Mouse (Mus musculus): ENCODE results near the gene Ccn6. TPM values are rescaled to one million over a fixed set of nuclear protein-coding genes. Genes with fewer than 3 reads are reported as not detected.
"Not testable (repeated sequence)": the region's sequence is repeated elsewhere in the genome, so short reads cannot be mapped to it uniquely, and the experiment has no call there.

Gene Ccn6
- polyA plus RNA-seq (2014; fragmentation: Nextera tagmentation; extraction: Ambion mirVana) = 0.33 and 0.41 TPM in 2 replicates

GRCm38 (mm10) chr10:39163694-39164093 is at the start of gene Ccn6:
Ccn6 (minus strand) TSS chr10:39163794.
- no peak within 1 kb of the TSS for H3K27ac ChIP-seq
- H3K27me3 ChIP-seq (ENCODE audit: control insufficient read depth, insufficient read depth, low read length) = no peaks in the 10 kb centered on the region
- ATAC-seq (ENCODE audit: low FRiP score) (no peak), DNase-seq (ENCODE audit: low spot score) (no peak)
- H3K9me3 ChIP-seq (ENCODE audit: control insufficient read depth, low read length) = no peaks in the 10 kb centered on the region
- 89% methylated on average over 10 of the region's 10 CpGs for WGBS
- H3K9ac ChIP-seq = no peak within 1 kb of the TSS
- peaks cover 12% of the 10 kb centered on the region; the same call in 1 of the 2 replicates for H3K4me1 ChIP-seq (replicated peaks; ENCODE audit: control insufficient read depth, insufficient read depth, low read length)
- H3K36me3 ChIP-seq (replicated peaks; ENCODE audit: control insufficient read depth, insufficient read depth) = no peaks in the 10 kb centered on the region
- no peak within 1 kb of the TSS for H3K4me3 ChIP-seq (replicated peaks; ENCODE audit: low read length)
- no peak within 1 kb of the TSS for H3K4me2 ChIP-seq (replicated peaks)

GRCm38 (mm10) chr10:39210031-39210430 is 46.4 kb upstream of the Ccn6 start:
- Histone ChIP-seq H3K4me2 (replicated peaks) (no peak overlapping the region), H3K27ac (peak overlapping the region; percentile 80), H3K9me3 (ENCODE audit: control insufficient read depth, low read length) (peaks cover 9% of the 10 kb centered on the region), H3K4me3 (replicated peaks; ENCODE audit: low read length) (no peak overlapping the region), H3K9ac (no peak overlapping the region), H3K27me3 (ENCODE audit: control insufficient read depth, insufficient read depth, low read length) (no peaks in the 10 kb centered on the region), H3K36me3 (replicated peaks; ENCODE audit: control insufficient read depth, insufficient read depth) (no peaks in the 10 kb centered on the region), H3K4me1 (replicated peaks; ENCODE audit: control insufficient read depth, insufficient read depth, low read length) (peaks cover 16% of the 10 kb centered on the region)
- ATAC-seq (ENCODE audit: low FRiP score) = 0 out of 2 replicates have a peak, but pooled peaks have one; percentile 35
- no peak for DNase-seq (ENCODE audit: low spot score)

GRCm38 (mm10) chr10:39209161-39210025 is 45.8 kb upstream of the Ccn6 start:
- DNase-seq (ENCODE audit: low spot score) = peak; percentile 52
- H3K4me1 ChIP-seq (replicated peaks; ENCODE audit: control insufficient read depth, insufficient read depth, low read length) = peaks cover 16% of the 10 kb centered on the region
- peak; percentile 87 for ATAC-seq (ENCODE audit: low FRiP score)
- H3K36me3 ChIP-seq (replicated peaks; ENCODE audit: control insufficient read depth, insufficient read depth) = no peaks in the 10 kb centered on the region
- H3K27ac ChIP-seq = peak overlapping the region; percentile 80
- no peak overlapping the region for H3K4me3 ChIP-seq (replicated peaks; ENCODE audit: low read length)
- H3K27me3 ChIP-seq (ENCODE audit: control insufficient read depth, insufficient read depth, low read length) = no peaks in the 10 kb centered on the region
- H3K9ac ChIP-seq = no peak overlapping the region; the same call in 1 of the 2 replicates
- H3K9me3 ChIP-seq (ENCODE audit: control insufficient read depth, low read length) = peaks cover 13% of the 10 kb centered on the region
- WGBS = 22% methylated on average over 10 of the region's 10 CpGs
- peak overlapping the region; percentile 29; the same call in 1 of the 2 replicates for H3K4me2 ChIP-seq (replicated peaks)

GRCm38 (mm10) chr10:39208712-39209111 is 45.1 kb upstream of the Ccn6 start:
- DNase-seq (ENCODE audit: low spot score) = no peak
- H3K4me2 ChIP-seq (replicated peaks) = no peak overlapping the region
- H3K27me3 ChIP-seq (ENCODE audit: control insufficient read depth, insufficient read depth, low read length) = no peaks in the 10 kb centered on the region
- no peak overlapping the region for H3K9ac ChIP-seq
- WGBS = 66% methylated on average over 4 of the region's 4 CpGs
- H3K4me3 ChIP-seq (replicated peaks; ENCODE audit: low read length) = no peak overlapping the region
- no peaks in the 10 kb centered on the region for H3K36me3 ChIP-seq (replicated peaks; ENCODE audit: control insufficient read depth, insufficient read depth)
- ATAC-seq (ENCODE audit: low FRiP score) = peak; percentile 49; the same call in 1 of the 2 replicates
- peaks cover 13% of the 10 kb centered on the region for H3K9me3 ChIP-seq (ENCODE audit: control insufficient read depth, low read length)
- peak overlapping the region; percentile 80 for H3K27ac ChIP-seq
- H3K4me1 ChIP-seq (replicated peaks; ENCODE audit: control insufficient read depth, insufficient read depth, low read length) = peaks cover 16% of the 10 kb centered on the region

- peaks cover 16% of the 10 kb centered on the region for H3K4me1 ChIP-seq (replicated peaks; ENCODE audit: control insufficient read depth, insufficient read depth, low read length)
Observed at GRCm38 (mm10) chr10:39207310-39207855, 43.8 kb upstream of the Ccn6 start.

GRCm38 (mm10) chr10:39202490-39202889 is 38.9 kb upstream of the Ccn6 start:
- H3K27ac ChIP-seq = no peak overlapping the region
- ATAC-seq (ENCODE audit: low FRiP score) (no peak), DNase-seq (ENCODE audit: low spot score) (no peak)
- H3K9ac ChIP-seq = no peak overlapping the region
- no peaks in the 10 kb centered on the region for H3K4me1 ChIP-seq (replicated peaks; ENCODE audit: control insufficient read depth, insufficient read depth, low read length)
- peaks cover 4% of the 10 kb centered on the region; the same call in 1 of the 2 replicates for H3K9me3 ChIP-seq (ENCODE audit: control insufficient read depth, low read length)
- WGBS = 65% methylated on average over 4 of the region's 4 CpGs
- H3K4me2 ChIP-seq (replicated peaks) = no peak overlapping the region
- H3K4me3 ChIP-seq (replicated peaks; ENCODE audit: low read length) = no peak overlapping the region
- H3K27me3 ChIP-seq (ENCODE audit: control insufficient read depth, insufficient read depth, low read length) = no peaks in the 10 kb centered on the region
- H3K36me3 ChIP-seq (replicated peaks; ENCODE audit: control insufficient read depth, insufficient read depth) = no peaks in the 10 kb centered on the region

More at GRCm38 (mm10) chr10:39207310-39207855, 43.8 kb upstream of the Ccn6 start:
- H3K9me3 ChIP-seq (ENCODE audit: control insufficient read depth, low read length) = peaks cover 13% of the 10 kb centered on the region
- no peak overlapping the region for H3K4me2 ChIP-seq (replicated peaks)
- H3K27me3 ChIP-seq (ENCODE audit: control insufficient read depth, insufficient read depth, low read length) = no peaks in the 10 kb centered on the region
- no peak overlapping the region for H3K9ac ChIP-seq
- DNase-seq (ENCODE audit: low spot score) = no peak
- 83% methylated on average over 3 of the region's 3 CpGs for WGBS
- H3K27ac ChIP-seq = no peak overlapping the region
- H3K36me3 ChIP-seq (replicated peaks; ENCODE audit: control insufficient read depth, insufficient read depth) = no peaks in the 10 kb centered on the region
- ATAC-seq (ENCODE audit: low FRiP score) = no peak
- H3K4me3 ChIP-seq (replicated peaks; ENCODE audit: low read length) = no peak overlapping the region

GRCm38 (mm10) chr10:39198216-39198615 is 34.6 kb upstream of the Ccn6 start:
- not testable (repeated sequence) for H3K27ac ChIP-seq; H3K27me3 ChIP-seq (ENCODE audit: control insufficient read depth, insufficient read depth, low read length); H3K4me3 ChIP-seq (replicated peaks; ENCODE audit: low read length); H3K9ac ChIP-seq; H3K4me2 ChIP-seq (replicated peaks); H3K9me3 ChIP-seq (ENCODE audit: control insufficient read depth, low read length); H3K36me3 ChIP-seq (replicated peaks; ENCODE audit: control insufficient read depth, insufficient read depth); ATAC-seq (ENCODE audit: low FRiP score); DNase-seq (ENCODE audit: low spot score); H3K4me1 ChIP-seq (replicated peaks; ENCODE audit: control insufficient read depth, insufficient read depth, low read length)
- WGBS = 95% methylated on average over 9 of the region's 11 CpGs

- ATAC-seq (ENCODE audit: low FRiP score) (no peak), DNase-seq (ENCODE audit: low spot score) (no peak)
- Histone ChIP-seq H3K4me2 (replicated peaks) (no peak overlapping the region), H3K4me3 (replicated peaks; ENCODE audit: low read length) (no peak overlapping the region), H3K9me3 (ENCODE audit: control insufficient read depth, low read length) (no peaks in the 10 kb centered on the region), H3K27ac (no peak overlapping the region), H3K9ac (no peak overlapping the region), H3K27me3 (ENCODE audit: control insufficient read depth, insufficient read depth, low read length) (no peaks in the 10 kb centered on the region), H3K4me1 (replicated peaks; ENCODE audit: control insufficient read depth, insufficient read depth, low read length) (no peaks in the 10 kb centered on the region), H3K36me3 (replicated peaks; ENCODE audit: control insufficient read depth, insufficient read depth) (no peaks in the 10 kb centered on the region)
- 93% methylated on average over 3 of the region's 3 CpGs for WGBS
Observed at GRCm38 (mm10) chr10:39192673-39193072, 29.1 kb upstream of the Ccn6 start.

GRCm38 (mm10) chr10:39185545-39185906 is 21.9 kb upstream of the Ccn6 start:
- no peak for DNase-seq (ENCODE audit: low spot score)
- Histone ChIP-seq H3K9me3 (ENCODE audit: control insufficient read depth, low read length) (no peaks in the 10 kb centered on the region), H3K4me1 (replicated peaks; ENCODE audit: control insufficient read depth, insufficient read depth, low read length) (no peaks in the 10 kb centered on the region), H3K27ac (no peak overlapping the region), H3K4me3 (replicated peaks; ENCODE audit: low read length) (no peak overlapping the region), H3K9ac (no peak overlapping the region), H3K4me2 (replicated peaks) (no peak overlapping the region), H3K27me3 (ENCODE audit: control insufficient read depth, insufficient read depth, low read length) (no peaks in the 10 kb centered on the region), H3K36me3 (replicated peaks; ENCODE audit: control insufficient read depth, insufficient read depth) (no peaks in the 10 kb centered on the region)
- WGBS = 85% methylated on average over 4 of the region's 4 CpGs
- no peak for ATAC-seq (ENCODE audit: low FRiP score)

All from hindbrain, embryonic 14.5 days (tissue).